Mouse (Mus musculus) intestine, postnatal 0 days (tissue): ENCODE data around the gene Zfp385b. TPM values are rescaled to one million over a fixed set of nuclear protein-coding genes. Genes with fewer than 3 reads are reported as not detected.

ENCODE experiments used
- ATAC-seq: fragments of 200-750 bp; cut with Nextera tagmentation; 2 replicates; pipeline ENCODE4 v1.8.0; 2017; ENCODE audit warnings: mild to moderate bottlenecking, moderate TSS enrichment, moderate library complexity
- H3K27ac ChIP-seq: fragments of 300-500 bp; sonication (generic); 2 replicates; pipeline ENCODE4 v1.5.1; 2014; ENCODE audit warnings: mild to moderate bottlenecking, low read depth, low read length, moderate library complexity
- H3K27me3 ChIP-seq: fragments of 300-500 bp; sonication (generic); replicated peaks from 2 replicates; pipeline ENCODE4 v1.6.1; 2014; ENCODE audit warnings: low read length, mixed read lengths; ENCODE audit not compliant: control insufficient read depth, insufficient read depth
- H3K36me3 ChIP-seq: fragments of 300-500 bp; sonication (generic); 2 replicates; pipeline ENCODE4 v1.6.1; 2014; ENCODE audit warnings: mild to moderate bottlenecking, moderate library complexity; ENCODE audit not compliant: control insufficient read depth, insufficient read depth
- H3K4me1 ChIP-seq: fragments of 300-500 bp; sonication (generic); replicated peaks from 2 replicates; pipeline ENCODE4 v1.6.1; 2014; ENCODE audit warnings: antibody characterized with exemption, low read length, mixed read lengths; ENCODE audit not compliant: control insufficient read depth, insufficient read depth
- H3K4me2 ChIP-seq: fragments of 300-500 bp; sonication (generic); replicated peaks from 2 replicates; pipeline ENCODE4 v1.6.1; 2014; ENCODE audit warnings: low read depth, mild to moderate bottlenecking, moderate library complexity
- H3K4me3 ChIP-seq: fragments of 300-500 bp; sonication (generic); 2 replicates; pipeline ENCODE4 v1.5.1; 2014; ENCODE audit warnings: low read depth, low read length
- H3K9ac ChIP-seq: fragments of 300-500 bp; sonication (generic); 2 replicates; pipeline ENCODE4 v1.6.1; 2014; ENCODE audit warnings: mild to moderate bottlenecking, low read depth, low read length
- H3K9me3 ChIP-seq: fragments of 300-500 bp; sonication (generic); 2 replicates; pipeline ENCODE4 v1.6.1; 2016; ENCODE audit warnings: mixed run types; ENCODE audit not compliant: control insufficient read depth
- CTCF ChIP-seq: sonication (generic); IDR thresholded peaks from 2 replicates; pipeline ENCODE4 v1.5.1; 2016; ENCODE audit warnings: low read depth, mild to moderate bottlenecking, control low read depth, antibody characterized with exemption, moderate library complexity
- whole genome bisulfite sequencing: fragments of 180-500 bp; shearing (Covaris S2); extraction: QIAGEN DNeasy Blood & Tissue Kit; methylation state at CpG from one replicate; pipeline ENCODE4 v1.1.7; 2014; 5-methylcytosine and 5-hydroxymethylcytosine counted together
- polyA plus RNA-seq: library from polyadenylated mRNA; unstranded; fragments of >200 nt; fragmentation: Nextera tagmentation; extraction: Ambion mirVana; gene quantifications from 2 replicates; pipeline ENCODE4 v1.2.1, GENCODE M21; 2015

Gene Zfp385b
- polyA plus RNA-seq, 1 experiment from 2014 or later, result 14.3 TPM

GRCm38 (mm10) chr2:77749631-77750030, 69.8 kb downstream of the Zfp385b start:
- Histone ChIP-seq H3K4me3 (no peak overlapping the region), H3K27ac (no peak overlapping the region), H3K4me1 (no peaks in the 10 kb centered on the region), H3K9me3 (no peaks in the 10 kb centered on the region), H3K9ac (no peak overlapping the region), H3K27me3 (no peaks in the 10 kb centered on the region), H3K36me3 (no peaks in the 10 kb centered on the region), H3K4me2 (no peak overlapping the region)
- no peak for ATAC-seq
- no peak for TF ChIP-seq CTCF
- WGBS, result 36% methylated on average over 3 of the region's 3 CpGs

DNA sequence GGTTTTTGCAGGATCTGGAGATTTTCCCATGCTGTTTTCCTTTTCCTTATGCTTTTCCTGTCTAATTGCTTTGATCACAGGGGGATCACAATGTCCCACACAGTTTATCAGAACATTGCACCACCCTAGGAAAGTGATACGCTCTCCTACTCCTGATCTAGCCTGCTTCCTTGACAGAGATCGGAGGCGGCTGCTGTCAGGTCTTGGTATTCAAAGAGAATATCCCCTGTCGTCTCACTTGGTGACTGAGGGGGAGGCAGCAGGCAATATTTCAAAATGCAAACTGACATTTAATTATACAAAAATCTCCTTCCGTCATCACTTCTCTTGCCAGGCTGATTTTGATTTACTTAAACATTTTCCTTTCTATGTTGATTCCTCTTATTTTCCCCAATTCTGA, 73.0 kb downstream of the Zfp385b start:
- no peak for ATAC-seq
- no peaks in the 10 kb centered on the region for H3K27me3 ChIP-seq
- no peaks in the 10 kb centered on the region for H3K4me1 ChIP-seq
- no peak overlapping the region for H3K9ac ChIP-seq
- 85% methylated on average over 5 of the region's 5 CpGs for WGBS
- H3K36me3 ChIP-seq, result no peaks in the 10 kb centered on the region
- no peaks in the 10 kb centered on the region for H3K9me3 ChIP-seq
- TF ChIP-seq CTCF, result no peak
- H3K27ac ChIP-seq, result no peak overlapping the region
- H3K4me3 ChIP-seq, result no peak overlapping the region
- H3K4me2 ChIP-seq, result no peak overlapping the region

DNA sequence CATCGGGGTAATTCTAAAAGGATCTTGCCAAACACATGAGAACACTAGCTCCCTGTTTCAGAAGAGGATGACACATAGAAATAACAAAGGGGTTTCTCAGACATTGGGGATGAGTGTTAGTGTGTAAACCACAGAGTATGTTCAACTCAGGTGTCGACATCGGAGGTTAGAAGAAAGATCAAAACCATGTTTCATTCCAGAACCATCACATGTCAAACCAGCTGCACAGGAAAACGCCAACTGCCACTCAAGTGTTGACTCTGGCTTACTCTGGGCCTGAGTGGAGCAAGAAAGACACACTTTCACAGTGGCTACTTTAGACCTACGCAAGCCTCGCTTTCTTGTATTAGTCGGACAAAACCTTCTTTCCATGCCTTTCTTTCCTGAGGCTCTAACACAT, 74.2 kb downstream of the Zfp385b start:
- 92% methylated on average over 7 of the region's 7 CpGs for WGBS
- H3K36me3 ChIP-seq, result no peaks in the 10 kb centered on the region
- H3K27me3 ChIP-seq, result no peaks in the 10 kb centered on the region
- no peak overlapping the region for H3K27ac ChIP-seq
- H3K9ac ChIP-seq, result no peak overlapping the region
- ATAC-seq, result no peak
- H3K4me3 ChIP-seq, result no peak overlapping the region
- TF ChIP-seq CTCF, result no peak
- no peak overlapping the region for H3K4me2 ChIP-seq
- no peaks in the 10 kb centered on the region for H3K4me1 ChIP-seq
- H3K9me3 ChIP-seq, result no peaks in the 10 kb centered on the region

DNA sequence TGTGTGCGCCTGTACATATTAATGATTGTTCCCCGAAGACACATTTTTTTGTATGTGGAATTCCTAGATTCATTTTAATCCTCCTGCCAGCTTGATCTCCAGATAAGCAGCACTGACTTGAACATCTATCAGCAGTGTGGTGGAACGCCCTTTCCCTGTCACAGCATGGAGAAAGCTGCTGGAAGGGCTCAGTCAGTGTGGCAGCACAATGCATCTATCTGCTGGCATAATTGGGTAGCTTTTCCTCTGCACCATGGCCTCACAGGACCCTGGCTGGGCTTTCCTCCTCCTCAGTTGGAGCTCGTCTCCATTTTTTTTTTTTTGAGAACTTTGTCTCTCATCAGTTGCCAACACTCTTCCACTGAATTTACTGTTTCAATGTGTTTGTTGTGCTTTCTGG, 77.1 kb downstream of the Zfp385b start:
- Histone ChIP-seq H3K27ac (no peak overlapping the region), H3K4me1 (no peaks in the 10 kb centered on the region), H3K27me3 (no peaks in the 10 kb centered on the region), H3K36me3 (no peaks in the 10 kb centered on the region), H3K4me3 (no peak overlapping the region), H3K9ac (no peak overlapping the region), H3K4me2 (no peak overlapping the region), H3K9me3 (no peaks in the 10 kb centered on the region)
- ATAC-seq, result no peak
- 68% methylated on average over 4 of the region's 4 CpGs for WGBS
- no peak for TF ChIP-seq CTCF

DNA sequence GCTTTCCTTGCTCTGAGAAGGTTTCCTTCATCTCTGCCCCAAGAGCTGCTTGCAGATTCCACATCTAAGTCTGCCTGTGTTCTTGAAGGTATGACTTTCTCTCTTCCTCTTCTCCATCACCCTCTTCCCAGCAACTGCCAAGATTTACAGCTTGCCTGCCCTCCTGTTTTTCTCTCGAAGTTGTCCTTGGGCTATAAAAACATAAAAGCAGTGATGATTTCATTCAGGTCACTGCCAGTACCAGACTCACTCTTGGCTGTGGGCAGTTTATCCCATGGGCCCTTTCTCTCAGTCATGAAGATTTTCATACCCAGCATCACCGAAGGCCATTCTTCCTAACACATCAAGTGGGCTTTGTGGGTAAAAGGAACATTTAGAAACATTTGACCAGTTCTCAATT, 89.2 kb downstream of the Zfp385b start:
- H3K36me3 ChIP-seq, result no peaks in the 10 kb centered on the region
- TF ChIP-seq CTCF, result no peak
- no peaks in the 10 kb centered on the region for H3K27me3 ChIP-seq
- no peaks in the 10 kb centered on the region for H3K4me1 ChIP-seq
- no peaks in the 10 kb centered on the region for H3K9me3 ChIP-seq
- no peak overlapping the region for H3K9ac ChIP-seq
- no peak for ATAC-seq
- WGBS, result 48% methylated on average over 2 of the region's 2 CpGs
- H3K27ac ChIP-seq, result no peak overlapping the region
- no peak overlapping the region for H3K4me2 ChIP-seq
- no peak overlapping the region for H3K4me3 ChIP-seq

DNA sequence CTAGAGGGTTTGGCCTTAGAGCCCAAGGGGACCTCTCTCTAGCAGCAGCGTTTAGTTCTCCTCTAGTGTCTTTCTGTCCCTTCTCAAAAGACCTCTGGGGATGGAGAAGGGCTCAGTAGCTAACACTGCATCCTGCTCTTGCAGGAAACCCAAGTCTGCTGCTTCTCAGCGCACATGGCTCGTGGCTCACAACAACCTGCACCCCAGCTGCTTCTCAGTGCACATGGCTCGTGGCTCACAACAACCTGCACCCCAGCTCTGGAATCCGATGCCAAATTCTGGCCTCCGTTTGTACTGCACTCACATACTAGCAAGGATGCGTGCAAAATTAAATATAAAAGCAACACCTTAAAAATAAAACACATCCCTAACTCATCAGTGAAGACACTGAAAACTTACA, 92.6 kb downstream of the Zfp385b start:
- TF ChIP-seq CTCF, result no peak
- H3K9ac ChIP-seq, result no peak overlapping the region
- 81% methylated on average over 7 of the region's 7 CpGs for WGBS
- no peak overlapping the region for H3K4me2 ChIP-seq
- H3K27ac ChIP-seq, result no peak overlapping the region
- no peaks in the 10 kb centered on the region for H3K9me3 ChIP-seq
- ATAC-seq, result no peak
- H3K4me1 ChIP-seq, result no peaks in the 10 kb centered on the region
- no peaks in the 10 kb centered on the region for H3K27me3 ChIP-seq
- no peaks in the 10 kb centered on the region for H3K36me3 ChIP-seq
- no peak overlapping the region for H3K4me3 ChIP-seq

DNA sequence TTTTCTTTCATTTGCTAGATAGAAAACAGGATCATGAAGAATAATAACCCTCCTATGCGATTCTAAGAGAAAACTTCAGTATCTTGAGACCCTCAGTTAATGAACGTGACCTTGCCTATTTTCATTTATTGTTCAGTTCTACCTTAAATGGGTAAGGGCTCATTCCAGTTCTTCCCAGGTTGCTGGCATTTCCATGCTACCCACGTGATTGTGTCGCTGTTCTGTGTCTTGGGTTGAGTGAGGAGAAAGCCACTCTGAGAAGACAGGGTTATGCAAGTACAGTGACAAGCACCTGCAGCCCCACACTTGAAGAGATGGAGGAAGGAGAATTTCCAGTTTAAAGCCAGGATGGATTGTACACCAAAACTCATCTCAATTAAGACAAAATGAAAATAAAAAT, 98.6 kb downstream of the Zfp385b start:
- WGBS, result 88% methylated on average over 4 of the region's 4 CpGs
- TF ChIP-seq CTCF, result no peak
- H3K9me3 ChIP-seq, result no peaks in the 10 kb centered on the region
- no peak overlapping the region for H3K4me3 ChIP-seq
- H3K4me1 ChIP-seq, result no peaks in the 10 kb centered on the region
- no peaks in the 10 kb centered on the region for H3K27me3 ChIP-seq
- no peak for ATAC-seq
- no peak overlapping the region for H3K4me2 ChIP-seq
- H3K27ac ChIP-seq, result no peak overlapping the region
- H3K9ac ChIP-seq, result no peak overlapping the region
- no peaks in the 10 kb centered on the region for H3K36me3 ChIP-seq
